Mouse (Mus musculus): ENCODE measurements around the gene Gfpt1. TPM values are rescaled to one million over a fixed set of nuclear protein-coding genes. Genes with fewer than 3 reads are reported as not detected.
A peak's percentile ranks its signal among the peaks of the same experiment; 100 is the strongest.

Gene Gfpt1
- polyA plus RNA-seq (2015; fragmentation: Nextera tagmentation; extraction: Ambion mirVana), result 19.0 and 22.5 TPM in 2 replicates

DNA sequence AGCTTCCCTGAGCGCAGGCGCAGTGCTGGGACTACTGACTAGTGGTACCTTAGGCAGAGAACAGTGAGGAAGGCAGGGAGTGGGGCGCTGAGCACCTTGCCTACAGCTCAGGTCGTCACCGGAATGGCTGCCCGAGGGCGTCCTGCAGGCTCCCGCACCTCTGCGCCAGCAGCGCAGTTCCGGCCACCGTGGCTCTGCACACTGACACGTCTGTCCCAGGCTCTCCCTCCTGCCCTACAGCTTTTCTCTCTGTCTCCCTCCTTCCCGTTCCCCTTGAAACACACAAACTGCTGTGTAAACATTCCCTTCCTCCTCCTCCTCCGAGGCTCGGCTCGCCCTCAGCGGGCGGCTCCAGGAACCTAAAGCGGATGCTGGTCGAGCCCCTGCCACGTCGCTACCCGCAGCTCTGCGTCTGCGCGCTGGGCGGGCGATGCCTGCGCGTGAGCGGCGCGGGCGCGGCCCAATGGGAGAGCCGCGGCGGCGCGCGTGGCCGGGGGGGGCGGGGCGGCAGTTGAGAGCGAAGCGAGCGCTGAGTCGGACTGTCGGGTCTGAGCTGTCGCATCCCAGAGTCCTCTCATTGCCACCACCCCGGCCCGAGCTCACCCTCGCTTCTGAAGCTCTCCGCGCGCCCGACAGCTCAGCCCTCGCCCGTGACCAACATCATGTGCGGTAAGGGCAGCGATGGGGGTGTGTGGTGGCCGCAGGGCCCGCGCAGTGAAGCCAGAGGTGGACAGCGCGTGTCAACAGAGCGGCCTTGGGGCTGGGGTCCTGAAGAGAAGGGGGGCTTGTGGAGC, at the start of gene Gfpt1:
Gene Gfpt1, plus strand, starts transcription at position 510 of the 794 bp plus-strand sequence.
- H3K4me2 ChIP-seq, result peak within 1 kb of the TSS; percentile 64
- no peaks in the 10 kb centered on the region for H3K27me3 ChIP-seq

DNA sequence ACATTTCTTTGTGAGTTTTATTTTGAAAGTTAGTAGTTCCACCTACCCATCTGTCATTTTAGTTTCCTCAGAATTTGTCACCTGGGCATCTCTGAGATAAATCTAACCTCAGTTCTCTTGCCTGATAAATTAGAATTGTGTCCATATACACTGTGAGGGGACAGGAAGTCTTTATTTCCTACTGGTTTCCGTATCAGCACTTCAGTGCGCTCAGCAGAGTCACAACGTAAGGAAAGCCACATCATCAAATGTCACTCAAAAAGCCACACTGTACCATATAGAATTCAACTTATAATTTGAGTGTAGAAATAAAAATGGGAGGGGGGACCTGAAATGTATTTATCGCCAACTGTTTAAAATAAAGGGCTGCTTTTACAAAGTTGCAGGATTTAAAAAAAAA, 48.4 kb upstream of the Gfpt1 start:
- H3K27me3 ChIP-seq, result no peaks in the 10 kb centered on the region
- H3K4me1 ChIP-seq (replicated peaks), result no peaks in the 10 kb centered on the region
- peaks cover 33% of the 10 kb centered on the region for H3K36me3 ChIP-seq
- no peak overlapping the region for H3K4me2 ChIP-seq
- no peak overlapping the region for H3K27ac ChIP-seq
- 89% methylated on average over 4 of the region's 4 CpGs for WGBS
- no peak overlapping the region for H3K9ac ChIP-seq
- no peak overlapping the region for H3K4me3 ChIP-seq
- H3K9me3 ChIP-seq, result no peaks in the 10 kb centered on the region
- no peak for ATAC-seq (ENCODE audit: low FRiP score)

More for the DNA sequence above, at the start of gene Gfpt1:
- no peaks in the 10 kb centered on the region for H3K9me3 ChIP-seq
- WGBS, result under 1% methylated on average over 66 of the region's 68 CpGs
- H3K4me1 ChIP-seq (replicated peaks), result peaks cover 28% of the 10 kb centered on the region
- peak; percentile 96 for ATAC-seq (ENCODE audit: low FRiP score)
- H3K27ac ChIP-seq, result peak within 1 kb of the TSS; percentile 97
- peak within 1 kb of the TSS; percentile 97 for H3K9ac ChIP-seq
- H3K36me3 ChIP-seq, result no peaks in the 10 kb centered on the region
- H3K4me3 ChIP-seq, result peak within 1 kb of the TSS; percentile 91

DNA sequence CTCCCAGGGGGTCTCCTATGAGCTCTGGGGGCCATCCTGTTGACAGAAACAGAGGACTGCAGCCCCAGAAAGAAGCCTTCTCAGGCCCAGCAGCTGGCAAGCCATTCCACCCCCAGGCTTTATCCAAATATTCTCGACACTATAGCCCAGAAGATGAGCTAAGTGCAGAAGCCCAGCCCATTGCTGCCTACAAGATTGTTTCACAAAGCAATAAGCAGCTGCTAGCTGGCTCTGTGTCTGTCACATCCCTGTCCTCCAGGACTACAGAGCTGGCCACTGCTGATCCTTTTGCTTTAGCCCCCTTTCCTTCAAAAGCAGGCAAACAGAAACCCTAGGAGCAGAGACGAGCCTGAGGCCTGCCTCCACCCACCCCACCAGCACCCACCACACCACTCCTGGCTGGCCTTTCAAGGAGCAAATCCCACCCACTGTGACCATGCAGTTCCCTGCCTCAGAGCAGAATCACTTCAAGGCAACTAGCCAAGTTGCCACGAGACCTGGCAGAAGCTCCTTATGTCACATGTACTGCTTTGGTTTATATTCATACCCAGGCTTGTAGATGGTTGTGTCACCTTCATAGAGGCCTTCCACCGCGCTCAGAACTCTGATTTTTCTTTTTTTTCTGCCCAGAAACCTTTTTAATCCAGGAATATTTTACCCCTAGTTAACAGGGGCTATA, 45.9 kb upstream of the Gfpt1 start:
- Histone ChIP-seq H3K27ac (no peak overlapping the region), H3K4me1 (replicated peaks) (no peaks in the 10 kb centered on the region), H3K27me3 (no peaks in the 10 kb centered on the region), H3K4me2 (no peak overlapping the region), H3K9ac (no peak overlapping the region; the same call in 1 of the 2 replicates), H3K4me3 (no peak overlapping the region), H3K9me3 (no peaks in the 10 kb centered on the region), H3K36me3 (peaks cover 30% of the 10 kb centered on the region)
- WGBS, result 81% methylated on average over 5 of the region's 5 CpGs
- ATAC-seq (ENCODE audit: low FRiP score), result no peak

DNA sequence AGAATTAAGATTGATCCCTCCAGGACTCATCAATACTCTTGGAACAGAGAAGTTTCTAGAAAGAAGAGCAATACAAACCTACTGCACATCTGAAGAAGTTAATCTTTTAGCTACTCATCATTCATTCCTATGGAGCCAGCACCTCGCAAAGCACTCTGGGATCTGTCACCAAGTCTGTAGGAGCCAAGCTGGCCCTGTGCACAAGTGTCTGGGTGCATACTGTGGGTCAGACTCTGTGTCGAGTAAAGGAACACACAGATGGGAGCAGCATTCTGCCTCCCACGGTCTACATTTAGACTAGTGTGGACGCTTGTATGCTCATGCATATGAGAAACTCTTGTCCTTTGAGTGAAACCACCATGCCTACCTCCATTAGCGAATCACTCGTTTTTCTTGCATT, 45.3 kb upstream of the Gfpt1 start:
- no peaks in the 10 kb centered on the region for H3K9me3 ChIP-seq
- 92% methylated on average over 6 of the region's 6 CpGs for WGBS
- H3K4me2 ChIP-seq, result no peak overlapping the region
- H3K4me1 ChIP-seq (replicated peaks), result no peaks in the 10 kb centered on the region
- H3K4me3 ChIP-seq, result no peak overlapping the region
- ATAC-seq (ENCODE audit: low FRiP score), result no peak
- H3K9ac ChIP-seq, result no peak overlapping the region
- H3K27ac ChIP-seq, result no peak overlapping the region
- H3K27me3 ChIP-seq, result no peaks in the 10 kb centered on the region
- H3K36me3 ChIP-seq, result peaks cover 30% of the 10 kb centered on the region

DNA sequence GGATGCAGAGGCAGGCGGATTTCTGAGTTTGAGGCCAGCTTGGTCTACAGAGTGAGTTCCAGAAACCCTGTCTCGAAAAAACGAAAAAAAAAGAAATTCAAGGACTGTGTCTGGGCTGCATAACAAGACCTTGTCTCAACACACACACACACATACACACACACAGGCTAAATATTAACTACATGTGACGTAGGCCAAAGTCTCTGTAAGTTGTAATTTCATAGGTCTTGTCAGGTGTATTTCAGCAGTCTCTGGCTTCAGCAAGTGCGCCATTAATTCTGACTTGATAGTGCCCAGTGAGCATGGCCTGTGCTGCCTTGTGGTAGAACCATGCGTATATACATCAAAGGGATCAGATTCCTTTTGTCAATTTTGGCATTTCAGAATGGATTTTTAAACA, 40.7 kb upstream of the Gfpt1 start:
- Histone ChIP-seq H3K9ac (no peak overlapping the region), H3K27me3 (no peaks in the 10 kb centered on the region), H3K4me2 (no peak overlapping the region), H3K9me3 (no peaks in the 10 kb centered on the region), H3K36me3 (peaks cover 17% of the 10 kb centered on the region), H3K4me3 (no peak overlapping the region), H3K4me1 (replicated peaks) (0 out of 2 replicates have a peak, but pooled peaks cover 3% of the 10 kb centered on the region), H3K27ac (no peak overlapping the region)
- WGBS, result 94% methylated on average over 6 of the region's 6 CpGs
- ATAC-seq (ENCODE audit: low FRiP score), result no peak

DNA sequence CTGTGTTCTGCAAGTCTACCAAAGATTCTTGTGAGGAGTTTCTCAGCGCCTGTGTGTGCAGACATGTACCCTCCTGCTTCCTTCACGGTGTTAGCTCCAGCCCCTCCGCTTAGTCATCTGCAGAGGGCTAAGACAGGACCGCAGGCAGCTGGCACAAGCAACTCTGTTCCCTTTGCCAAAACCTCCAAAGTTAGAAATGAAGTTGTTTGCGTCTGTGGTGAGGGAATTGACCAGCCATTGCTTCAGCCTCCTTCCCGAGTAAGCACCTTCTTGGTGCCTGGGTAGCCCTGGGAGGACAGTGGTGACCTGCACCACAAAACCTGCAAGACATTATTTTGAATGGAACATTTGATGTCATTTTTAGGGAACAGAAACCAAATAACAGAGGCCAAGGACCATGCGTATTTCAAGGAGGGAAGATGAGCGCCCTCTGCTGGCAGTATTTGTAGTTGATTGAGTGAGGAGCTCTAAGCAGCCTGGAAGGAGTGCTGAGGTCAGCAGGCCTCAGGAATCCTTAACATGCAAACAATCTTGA, 40.1 kb upstream of the Gfpt1 start:
- Histone ChIP-seq H3K9ac (no peak overlapping the region), H3K36me3 (peaks cover 11% of the 10 kb centered on the region), H3K9me3 (no peaks in the 10 kb centered on the region), H3K4me1 (replicated peaks) (0 out of 2 replicates have a peak, but pooled peaks cover 3% of the 10 kb centered on the region), H3K4me3 (no peak overlapping the region), H3K4me2 (no peak overlapping the region), H3K27me3 (no peaks in the 10 kb centered on the region), H3K27ac (0 out of 2 replicates have a peak overlapping the region, but pooled peaks have one; percentile 48)
- 54% methylated on average over 8 of the region's 8 CpGs for WGBS
- ATAC-seq (ENCODE audit: low FRiP score), result 0 out of 2 replicates have a peak, but pooled peaks have one; percentile 24

DNA sequence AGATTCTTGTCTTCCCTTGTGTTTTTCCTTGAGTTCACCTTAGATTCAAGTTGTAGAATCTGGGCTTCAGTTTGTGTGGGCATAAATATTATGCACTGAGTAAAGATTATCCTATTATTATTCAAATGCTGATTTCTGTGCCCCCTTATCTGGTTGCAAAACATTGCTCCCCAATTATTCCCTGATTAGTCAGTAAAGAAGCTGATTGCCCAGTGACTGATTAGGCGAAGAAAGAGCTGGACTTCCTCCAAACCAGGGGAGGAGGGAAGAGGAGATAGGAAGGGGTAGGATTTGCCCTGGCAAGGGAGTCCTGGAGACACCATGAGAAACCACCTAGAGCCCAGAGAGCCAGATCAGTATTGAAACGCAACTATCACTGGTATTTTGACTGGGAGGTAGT, 38.5 kb upstream of the Gfpt1 start:
- 87% methylated on average over 2 of the region's 2 CpGs for WGBS
- Histone ChIP-seq H3K4me3 (no peak overlapping the region), H3K27ac (no peak overlapping the region), H3K4me2 (no peak overlapping the region), H3K36me3 (no peaks in the 10 kb centered on the region; the same call in none of the 2 replicates), H3K9ac (no peak overlapping the region), H3K9me3 (no peaks in the 10 kb centered on the region), H3K4me1 (replicated peaks) (0 out of 2 replicates have a peak, but pooled peaks cover 5% of the 10 kb centered on the region), H3K27me3 (no peaks in the 10 kb centered on the region)
- ATAC-seq (ENCODE audit: low FRiP score), result no peak

- no peak overlapping the region for H3K27ac ChIP-seq
- no peak overlapping the region for H3K9ac ChIP-seq
- peaks cover 13% of the 10 kb centered on the region for H3K4me1 ChIP-seq (replicated peaks)
- H3K27me3 ChIP-seq, result no peaks in the 10 kb centered on the region
- no peaks in the 10 kb centered on the region; the same call in 1 of the 2 replicates for H3K36me3 ChIP-seq
- H3K4me3 ChIP-seq, result no peak overlapping the region
- no peak for ATAC-seq (ENCODE audit: low FRiP score)
- no peaks in the 10 kb centered on the region for H3K9me3 ChIP-seq
- no peak overlapping the region for H3K4me2 ChIP-seq
Observed at GRCm38 (mm10) chr6:87005577-87005976, 37.1 kb upstream of the Gfpt1 start.

- peak within 1 kb of the TSS; percentile 88 for H3K4me3 ChIP-seq
- H3K9me3 ChIP-seq, result no peaks in the 10 kb centered on the region
- WGBS, result 73% methylated on average over 6 of the region's 6 CpGs
- ATAC-seq (ENCODE audit: low FRiP score), result no peak
- peaks cover 10% of the 10 kb centered on the region for H3K36me3 ChIP-seq
- H3K27ac ChIP-seq, result peak within 1 kb of the TSS; percentile 89
- H3K27me3 ChIP-seq, result no peaks in the 10 kb centered on the region
- peaks cover 18% of the 10 kb centered on the region for H3K4me1 ChIP-seq (replicated peaks)
- peak within 1 kb of the TSS; percentile 66 for H3K4me2 ChIP-seq
- peak within 1 kb of the TSS; percentile 97 for H3K9ac ChIP-seq
Observed at GRCm38 (mm10) chr6:87008887-87009286, 33.8 kb upstream of the Gfpt1 start, which contains the start of gene Nfu1. Gene Nfu1, plus strand, starts transcription at chr6:87009236.

- Histone ChIP-seq H3K9ac (peak overlapping the region; percentile 97), H3K27me3 (no peaks in the 10 kb centered on the region), H3K36me3 (peaks cover 16% of the 10 kb centered on the region), H3K27ac (peak overlapping the region; percentile 89), H3K4me3 (peak overlapping the region; percentile 88), H3K4me2 (peak overlapping the region; percentile 66), H3K9me3 (no peaks in the 10 kb centered on the region), H3K4me1 (replicated peaks) (peaks cover 18% of the 10 kb centered on the region)
- under 1% methylated on average over 33 of the region's 36 CpGs for WGBS
- ATAC-seq (ENCODE audit: low FRiP score), result peak; percentile 97
Observed at GRCm38 (mm10) chr6:87009692-87010328, 32.8 kb upstream of the Gfpt1 start.

GRCm38 (mm10) chr6:87016916-87017315, 25.7 kb upstream of the Gfpt1 start:
- Histone ChIP-seq H3K27ac (no peak overlapping the region), H3K4me1 (replicated peaks) (no peaks in the 10 kb centered on the region), H3K9ac (no peak overlapping the region), H3K4me3 (no peak overlapping the region), H3K36me3 (peaks cover 69% of the 10 kb centered on the region), H3K27me3 (no peaks in the 10 kb centered on the region), H3K9me3 (no peaks in the 10 kb centered on the region), H3K4me2 (no peak overlapping the region)
- no peak for ATAC-seq (ENCODE audit: low FRiP score)
- WGBS, result 64% methylated on average over 4 of the region's 4 CpGs

DNA sequence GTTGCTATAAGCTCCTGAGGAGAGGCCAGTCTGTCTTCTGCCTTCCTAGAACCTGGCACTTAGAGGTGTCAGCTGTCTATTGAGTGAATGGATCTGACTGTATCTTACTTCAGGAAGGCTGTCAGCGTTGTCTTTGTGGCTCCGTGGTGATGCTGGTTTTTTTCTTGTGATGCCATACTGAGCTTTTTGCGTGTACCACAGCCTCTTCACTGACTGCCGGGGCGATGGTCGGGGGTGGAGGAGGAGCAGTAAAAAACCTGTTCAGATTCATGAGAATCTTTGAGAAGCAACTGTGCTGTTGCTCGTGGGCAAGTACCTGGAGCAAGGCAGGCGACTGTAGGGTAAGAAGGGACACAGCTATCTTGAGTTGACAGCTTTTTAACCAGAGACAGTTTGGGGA, 23.8 kb upstream of the Gfpt1 start:
- ATAC-seq (ENCODE audit: low FRiP score), result no peak
- no peak overlapping the region for H3K4me3 ChIP-seq
- H3K4me2 ChIP-seq, result no peak overlapping the region
- no peaks in the 10 kb centered on the region for H3K27me3 ChIP-seq
- H3K27ac ChIP-seq, result no peak overlapping the region
- WGBS, result 89% methylated on average over 8 of the region's 8 CpGs
- no peaks in the 10 kb centered on the region for H3K4me1 ChIP-seq (replicated peaks)
- no peak overlapping the region for H3K9ac ChIP-seq
- no peaks in the 10 kb centered on the region for H3K9me3 ChIP-seq
- peaks cover 75% of the 10 kb centered on the region for H3K36me3 ChIP-seq

Data from hindbrain, embryonic 13.5 days (tissue).